Mouse (Mus musculus) hindbrain, embryonic 13.5 days (tissue): ENCODE results near the gene Psenen. TPM values are rescaled to one million over a fixed set of nuclear protein-coding genes. Genes with fewer than 3 reads are reported as not detected.

Source experiments
- ATAC-seq: fragments of 200-750 bp; cut with Nextera tagmentation; 2 replicates; pipeline ENCODE4 v1.8.0; 2017; ENCODE audit warnings: moderate TSS enrichment; ENCODE audit not compliant: low FRiP score
- H3K27ac ChIP-seq: fragments of 300-500 bp; sonication (generic); 2 replicates; pipeline ENCODE4 v1.5.1; 2015; ENCODE audit warnings: inconsistent platforms, mild to moderate bottlenecking, moderate library complexity
- H3K27me3 ChIP-seq: fragments of 300-500 bp; sonication (generic); 2 replicates; pipeline ENCODE4 v1.6.1; 2015; ENCODE audit warnings: mild to moderate bottlenecking, inconsistent platforms
- H3K36me3 ChIP-seq: fragments of 300-500 bp; sonication (generic); 2 replicates; pipeline ENCODE4 v1.6.1; 2015; ENCODE audit warnings: mild to moderate bottlenecking, inconsistent platforms
- H3K4me1 ChIP-seq: fragments of 300-500 bp; sonication (generic); replicated peaks from 2 replicates; pipeline ENCODE4 v1.6.1; 2015; ENCODE audit warnings: inconsistent platforms
- H3K4me2 ChIP-seq: fragments of 300-500 bp; sonication (generic); 2 replicates; pipeline ENCODE4 v1.6.1; 2015; ENCODE audit warnings: inconsistent platforms, mild to moderate bottlenecking, moderate library complexity
- H3K4me3 ChIP-seq: fragments of 300-500 bp; sonication (generic); 2 replicates; pipeline ENCODE4 v1.5.1; 2015; ENCODE audit warnings: mild to moderate bottlenecking, inconsistent platforms
- H3K9ac ChIP-seq: fragments of 300-500 bp; sonication (generic); 2 replicates; pipeline ENCODE4 v1.6.1; 2015; ENCODE audit warnings: mild to moderate bottlenecking, inconsistent platforms
- H3K9me3 ChIP-seq: fragments of 300-500 bp; sonication (generic); 2 replicates; pipeline ENCODE4 v1.6.1; 2016; ENCODE audit warnings: inconsistent platforms
- WGBS: fragments of 180-500 bp; shearing (Covaris S2); methylation state at CpG from one replicate; pipeline ENCODE4 v1.1.7; 2015; 5-methylcytosine and 5-hydroxymethylcytosine counted together
- polyA plus RNA-seq: library from polyadenylated mRNA; unstranded; fragments of >200 nt; fragmentation: Nextera tagmentation; extraction: Ambion mirVana; gene quantifications from 2 replicates; pipeline ENCODE4 v1.2.1, GENCODE M21; 2015

The Psenen gene
- polyA plus RNA-seq, 1 experiment from 2014 or later: 139 TPM

GRCm38 (mm10) chr7:30540572-30540971 lies 22.9 kb downstream of the Psenen start:
- Histone ChIP-seq H3K27me3 (no peaks in the 10 kb centered on the region), H3K9me3 (no peaks in the 10 kb centered on the region), H3K9ac (no peak overlapping the region), H3K4me3 (no peak overlapping the region), H3K36me3 (peaks cover 27% of the 10 kb centered on the region), H3K4me1 (peaks cover 5% of the 10 kb centered on the region), H3K27ac (no peak overlapping the region), H3K4me2 (no peak overlapping the region)
- WGBS: 88% methylated on average over 7 of the region's 7 CpGs
- no peak for ATAC-seq

GRCm38 (mm10) chr7:30534633-30535577 lies 28.5 kb downstream of the Psenen start, which contains the start of gene Arhgap33:
TSS of gene Arhgap33 (minus strand) at chr7:30535060.
- Histone ChIP-seq H3K27ac (peak within 1 kb of the TSS; percentile 95), H3K36me3 (peaks cover 39% of the 10 kb centered on the region), H3K9ac (peak within 1 kb of the TSS; percentile 93), H3K4me3 (peak within 1 kb of the TSS; percentile 75), H3K27me3 (no peaks in the 10 kb centered on the region), H3K4me1 (peaks cover 43% of the 10 kb centered on the region), H3K4me2 (peak within 1 kb of the TSS; percentile 91), H3K9me3 (no peaks in the 10 kb centered on the region)
- WGBS: under 1% methylated on average over 75 of the region's 84 CpGs
- peak; percentile 90 for ATAC-seq

- Histone ChIP-seq H3K9ac (peak overlapping the region; percentile 93), H3K27me3 (no peaks in the 10 kb centered on the region), H3K4me3 (peak overlapping the region; percentile 75), H3K4me2 (peak overlapping the region; percentile 91), H3K27ac (peak overlapping the region; percentile 95), H3K36me3 (peaks cover 40% of the 10 kb centered on the region), H3K9me3 (no peaks in the 10 kb centered on the region), H3K4me1 (peaks cover 43% of the 10 kb centered on the region)
- 3% methylated on average over 26 of the region's 26 CpGs for WGBS
- peak; percentile 47 for ATAC-seq
Observed at GRCm38 (mm10) chr7:30533941-30534632, 29.3 kb downstream of the Psenen start.

- no peaks in the 10 kb centered on the region for H3K27me3 ChIP-seq
- H3K36me3 ChIP-seq: peaks cover 52% of the 10 kb centered on the region
- H3K4me2 ChIP-seq: peak overlapping the region; percentile 91
- WGBS: 4% methylated on average over 8 of the region's 8 CpGs
- ATAC-seq: no peak
- H3K9ac ChIP-seq: peak overlapping the region; percentile 93
- H3K4me1 ChIP-seq: peaks cover 47% of the 10 kb centered on the region
- H3K27ac ChIP-seq: peak overlapping the region; percentile 95; the same call in 1 of the 2 replicates
- no peaks in the 10 kb centered on the region for H3K9me3 ChIP-seq
- H3K4me3 ChIP-seq: peak overlapping the region; percentile 75
Observed at GRCm38 (mm10) chr7:30532931-30533330, 30.5 kb downstream of the Psenen start.

GRCm38 (mm10) chr7:30531291-30531815 lies 32.1 kb downstream of the Psenen start:
- Histone ChIP-seq H3K27ac (no peak overlapping the region), H3K4me3 (peak overlapping the region; percentile 75), H3K9ac (peak overlapping the region; percentile 93), H3K36me3 (peaks cover 68% of the 10 kb centered on the region), H3K4me2 (peak overlapping the region; percentile 91), H3K9me3 (no peaks in the 10 kb centered on the region), H3K27me3 (no peaks in the 10 kb centered on the region), H3K4me1 (peaks cover 53% of the 10 kb centered on the region)
- 86% methylated on average over 9 of the region's 9 CpGs for WGBS
- ATAC-seq: no peak

GRCm38 (mm10) chr7:30526981-30527380 lies 36.4 kb downstream of the Psenen start:
- Histone ChIP-seq H3K27me3 (no peaks in the 10 kb centered on the region), H3K4me3 (no peak overlapping the region), H3K9ac (0 out of 2 replicates have a peak overlapping the region, but pooled peaks have one; percentile 53), H3K36me3 (peaks cover 94% of the 10 kb centered on the region), H3K4me2 (no peak overlapping the region), H3K4me1 (peaks cover 32% of the 10 kb centered on the region), H3K9me3 (no peaks in the 10 kb centered on the region), H3K27ac (no peak overlapping the region)
- no peak for ATAC-seq
- WGBS: 80% methylated on average over 14 of the region's 14 CpGs

GRCm38 (mm10) chr7:30526399-30526798 lies 37.0 kb downstream of the Psenen start:
- 31% methylated on average over 17 of the region's 17 CpGs for WGBS
- Histone ChIP-seq H3K4me2 (0 out of 2 replicates have a peak overlapping the region, but pooled peaks have one; percentile 4), H3K4me3 (no peak overlapping the region), H3K4me1 (peaks cover 26% of the 10 kb centered on the region), H3K27me3 (no peaks in the 10 kb centered on the region), H3K27ac (no peak overlapping the region), H3K36me3 (peaks cover 88% of the 10 kb centered on the region), H3K9me3 (no peaks in the 10 kb centered on the region), H3K9ac (peak overlapping the region; percentile 53; the same call in 1 of the 2 replicates)
- no peak for ATAC-seq

GRCm38 (mm10) chr7:30525954-30526353 lies 37.5 kb downstream of the Psenen start:
- Histone ChIP-seq H3K27ac (no peak overlapping the region), H3K27me3 (no peaks in the 10 kb centered on the region), H3K4me1 (peaks cover 22% of the 10 kb centered on the region), H3K9ac (0 out of 2 replicates have a peak overlapping the region, but pooled peaks have one; percentile 53), H3K36me3 (peaks cover 84% of the 10 kb centered on the region), H3K4me3 (no peak overlapping the region), H3K4me2 (no peak overlapping the region), H3K9me3 (no peaks in the 10 kb centered on the region)
- 38% methylated on average over 10 of the region's 10 CpGs for WGBS
- ATAC-seq: no peak

- Histone ChIP-seq H3K36me3 (peaks cover 69% of the 10 kb centered on the region), H3K9ac (no peak overlapping the region; the same call in 1 of the 2 replicates), H3K27ac (no peak overlapping the region), H3K4me2 (no peak overlapping the region), H3K9me3 (no peaks in the 10 kb centered on the region), H3K27me3 (no peaks in the 10 kb centered on the region), H3K4me1 (peaks cover 25% of the 10 kb centered on the region), H3K4me3 (no peak overlapping the region)
- 78% methylated on average over 6 of the region's 6 CpGs for WGBS
- no peak for ATAC-seq
Observed at GRCm38 (mm10) chr7:30524487-30524886, 38.9 kb downstream of the Psenen start.

GRCm38 (mm10) chr7:30522871-30523270 lies 40.6 kb downstream of the Psenen start:
- WGBS: 82% methylated on average over 10 of the region's 10 CpGs
- no peak for ATAC-seq
- peaks cover 22% of the 10 kb centered on the region for H3K4me1 ChIP-seq
- no peak overlapping the region for H3K27ac ChIP-seq
- no peak overlapping the region for H3K4me3 ChIP-seq
- no peaks in the 10 kb centered on the region for H3K9me3 ChIP-seq
- H3K27me3 ChIP-seq: no peaks in the 10 kb centered on the region
- no peak overlapping the region for H3K4me2 ChIP-seq
- H3K9ac ChIP-seq: no peak overlapping the region; the same call in 1 of the 2 replicates
- H3K36me3 ChIP-seq: peaks cover 53% of the 10 kb centered on the region

GRCm38 (mm10) chr7:30520856-30521255 lies 42.6 kb downstream of the Psenen start:
- H3K9me3 ChIP-seq: no peaks in the 10 kb centered on the region
- peaks cover 33% of the 10 kb centered on the region for H3K36me3 ChIP-seq
- ATAC-seq: peak; percentile 18; the same call in 1 of the 2 replicates
- no peak overlapping the region; the same call in 1 of the 2 replicates for H3K27ac ChIP-seq
- WGBS: 77% methylated on average over 5 of the region's 5 CpGs
- peak overlapping the region; percentile 49; the same call in 1 of the 2 replicates for H3K9ac ChIP-seq
- no peaks in the 10 kb centered on the region for H3K27me3 ChIP-seq
- no peak overlapping the region for H3K4me3 ChIP-seq
- H3K4me2 ChIP-seq: no peak overlapping the region
- peaks cover 11% of the 10 kb centered on the region for H3K4me1 ChIP-seq

GRCm38 (mm10) chr7:30520396-30520795 lies 43.0 kb downstream of the Psenen start:
- ATAC-seq: 0 out of 2 replicates have a peak, but pooled peaks have one; percentile 3
- no peaks in the 10 kb centered on the region for H3K27me3 ChIP-seq
- peaks cover 8% of the 10 kb centered on the region for H3K4me1 ChIP-seq
- H3K9ac ChIP-seq: peak overlapping the region; percentile 46; the same call in 1 of the 2 replicates
- no peak overlapping the region for H3K4me2 ChIP-seq
- H3K36me3 ChIP-seq: peaks cover 28% of the 10 kb centered on the region
- H3K9me3 ChIP-seq: no peaks in the 10 kb centered on the region
- WGBS: 57% methylated on average over 4 of the region's 4 CpGs
- no peak overlapping the region for H3K27ac ChIP-seq
- no peak overlapping the region for H3K4me3 ChIP-seq
